Mouse (Mus musculus): Measurements from ENCODE around the gene Cnnm4.
A peak's percentile ranks its signal among the peaks of the same experiment; 100 is the strongest.

The Cnnm4 gene

DNA sequence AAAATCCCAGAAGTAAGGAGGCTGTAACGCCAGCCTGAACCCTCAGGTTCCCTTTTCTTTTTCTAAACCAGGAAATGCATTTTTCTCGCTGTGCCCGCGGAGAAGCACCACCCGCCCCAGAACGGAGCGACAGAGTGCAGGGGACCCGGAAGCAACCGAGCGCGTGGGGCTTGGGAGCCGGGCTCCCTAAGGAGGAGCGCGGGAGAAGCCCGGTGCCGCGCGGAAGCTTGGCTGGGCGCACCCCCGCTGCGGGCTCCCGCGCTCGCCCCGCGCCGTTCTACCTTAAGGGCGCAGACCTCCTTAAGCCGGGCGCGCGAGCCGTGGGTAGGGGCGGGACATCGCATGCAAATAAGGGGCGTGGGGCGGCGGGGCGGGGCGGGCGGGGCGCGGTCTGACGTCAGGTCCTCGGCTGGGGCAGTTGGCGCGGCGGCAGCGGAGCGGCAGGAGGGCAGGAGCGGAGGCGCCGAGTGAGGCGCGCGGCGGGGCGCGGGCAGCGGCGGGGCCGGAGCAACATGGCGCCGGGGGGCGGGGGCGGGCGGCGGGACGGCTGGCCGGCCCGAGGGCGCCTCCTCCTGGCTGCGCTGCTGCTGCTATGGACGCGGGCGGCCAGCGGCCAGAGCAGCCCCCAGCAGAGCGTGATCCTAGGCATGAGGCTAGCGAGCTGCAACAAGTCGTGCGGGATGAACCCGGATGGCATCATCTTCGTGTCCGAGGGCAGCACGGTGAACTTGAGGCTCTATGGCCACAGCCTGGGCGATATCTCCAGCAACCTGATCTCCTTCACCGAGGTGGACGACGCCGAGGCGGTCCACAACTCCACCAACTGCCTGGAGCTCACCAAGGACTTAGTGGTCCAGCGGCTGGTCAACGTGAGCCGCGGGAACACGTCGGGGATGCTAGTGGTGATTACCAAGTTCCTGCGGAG is at the start of gene Cnnm4:
TSS of gene Cnnm4 (plus strand) at position 440 of the 925 bp plus-strand sequence.
- DNase-seq, result peak; percentile 88

GRCm38 (mm10) chr1:36429511-36429910 is 41.9 kb upstream of the Cnnm4 start:
- no peak for DNase-seq

- no peak for DNase-seq
These were observed 38.4 kb upstream of the Cnnm4 start for GRCm38 (mm10) chr1:36432999-36433398.

- DNase-seq, result no peak
These were observed 37.8 kb upstream of the Cnnm4 start for GRCm38 (mm10) chr1:36433616-36434015.

DNA sequence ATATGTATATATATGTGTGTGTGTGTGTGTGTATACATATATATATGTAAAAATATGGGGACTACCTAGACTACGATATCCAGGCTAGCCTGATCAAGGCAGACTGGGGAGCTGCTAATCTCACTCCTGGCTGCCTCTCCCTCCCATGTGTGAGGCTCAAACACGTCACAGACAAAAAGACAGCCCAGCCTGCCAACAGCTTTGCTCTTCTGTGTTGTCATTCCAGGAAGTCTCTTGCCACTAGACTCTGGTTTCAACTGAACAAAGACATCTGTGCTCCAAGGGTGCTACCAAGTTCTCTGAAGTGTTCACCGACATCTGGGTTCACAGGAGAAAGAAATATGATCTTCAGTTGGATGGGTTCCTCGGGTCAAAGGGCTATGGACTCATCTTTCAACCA is 36.3 kb upstream of the Cnnm4 start:
- DNase-seq, result no peak

DNA sequence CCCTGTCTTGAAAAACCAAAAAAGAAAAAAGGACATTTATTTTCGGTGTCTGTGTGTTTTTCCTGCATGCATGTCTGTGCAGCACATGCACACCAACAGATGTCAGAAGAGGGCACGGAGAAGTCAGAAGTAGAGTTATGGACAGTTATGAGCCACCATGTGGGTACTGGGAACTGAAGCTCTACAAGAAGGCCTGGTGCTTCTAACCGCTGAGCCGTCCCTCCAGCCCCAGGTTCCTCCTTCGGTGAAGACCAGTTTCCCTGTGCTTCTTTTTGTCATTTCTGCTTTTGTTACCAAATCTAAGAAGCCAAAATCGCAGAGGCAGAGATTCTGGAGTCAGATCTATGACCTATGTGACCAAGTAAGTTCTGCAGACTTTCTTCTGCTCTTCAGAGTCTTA is 34.9 kb upstream of the Cnnm4 start:
- DNase-seq, result no peak

- DNase-seq, result no peak
These were observed 34.2 kb upstream of the Cnnm4 start for GRCm38 (mm10) chr1:36437223-36437622.

DNA sequence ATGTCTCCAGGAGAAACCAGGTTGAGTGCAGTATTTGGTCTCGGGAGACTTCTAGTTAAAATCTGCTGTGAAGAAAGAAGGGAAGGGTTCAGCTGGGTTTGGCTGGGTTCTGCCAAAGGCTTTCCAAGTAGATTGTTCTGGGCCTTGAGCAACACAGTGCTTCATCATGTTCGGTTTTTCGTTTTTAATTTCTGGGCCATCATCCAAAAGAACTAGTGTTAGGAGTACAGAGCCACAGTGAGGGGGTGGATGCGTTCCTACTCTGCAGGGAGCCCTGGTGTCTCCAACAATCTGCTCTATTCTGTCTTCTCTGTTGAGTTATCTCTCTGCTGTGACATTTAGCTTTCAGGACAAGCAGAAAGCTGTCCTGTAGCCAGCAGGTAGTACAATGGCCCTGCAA is 30.3 kb upstream of the Cnnm4 start:
- DNase-seq, result peak; percentile 73

- peak; percentile 97 for DNase-seq
These were observed 26.7 kb upstream of the Cnnm4 start, which contains the start of gene Lman2l for GRCm38 (mm10) chr1:36444471-36445464. Gene Lman2l, minus strand, starts transcription at chr1:36445271.

DNA sequence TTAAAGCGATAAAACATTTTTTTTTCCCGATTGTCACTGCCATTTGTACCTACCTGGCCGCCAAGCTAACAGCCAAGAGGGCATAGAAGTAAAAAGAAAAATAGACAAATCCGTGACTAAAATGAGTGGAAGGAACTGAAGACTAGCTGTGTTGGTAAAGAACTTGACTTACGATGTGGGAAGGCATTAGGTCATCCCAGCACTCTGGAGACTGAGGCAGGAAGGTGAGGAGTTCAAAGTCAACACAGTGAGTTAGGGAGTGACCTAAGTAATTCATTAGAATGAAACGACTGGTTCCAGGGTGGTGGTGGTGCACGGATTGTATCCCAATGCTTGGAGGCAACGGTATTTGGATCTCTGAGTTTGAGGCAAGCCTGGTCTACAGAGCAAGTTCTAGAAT is 25.9 kb upstream of the Cnnm4 start:
- DNase-seq, result no peak

DNA sequence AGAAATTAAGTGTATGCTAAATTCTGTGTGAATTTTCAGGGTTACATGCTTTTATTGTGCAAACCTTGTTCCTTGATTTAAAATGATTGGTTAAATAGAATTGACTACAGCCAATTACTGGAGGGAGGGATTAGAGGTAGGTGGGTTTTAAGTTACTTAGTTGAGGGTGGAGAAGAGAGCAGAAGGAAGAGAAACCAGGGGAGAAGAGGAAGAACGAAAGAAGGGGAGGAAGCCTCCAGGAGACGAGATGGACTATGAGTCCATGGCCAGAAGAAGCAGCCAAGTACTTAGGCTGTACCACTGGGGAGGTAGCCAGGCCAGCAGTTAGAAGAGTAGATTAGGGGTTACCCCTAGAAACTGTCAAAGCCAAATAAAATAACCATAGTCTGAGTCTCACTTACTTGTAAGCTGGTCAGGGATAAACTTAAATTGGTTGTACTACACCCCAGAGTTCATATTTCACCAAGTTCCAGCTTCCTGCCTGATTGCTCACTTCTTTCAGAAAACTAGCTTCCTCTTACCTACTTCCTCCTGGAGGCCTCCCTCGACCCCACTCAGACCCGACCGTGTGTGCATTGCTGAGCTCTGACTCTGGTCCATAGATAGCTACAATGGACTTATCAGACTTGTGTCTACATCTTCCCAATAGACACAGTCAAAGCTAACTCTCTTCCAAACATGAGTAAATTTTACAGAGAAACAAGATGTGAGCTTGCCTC is 25.2 kb upstream of the Cnnm4 start:
- no peak for DNase-seq

DNA sequence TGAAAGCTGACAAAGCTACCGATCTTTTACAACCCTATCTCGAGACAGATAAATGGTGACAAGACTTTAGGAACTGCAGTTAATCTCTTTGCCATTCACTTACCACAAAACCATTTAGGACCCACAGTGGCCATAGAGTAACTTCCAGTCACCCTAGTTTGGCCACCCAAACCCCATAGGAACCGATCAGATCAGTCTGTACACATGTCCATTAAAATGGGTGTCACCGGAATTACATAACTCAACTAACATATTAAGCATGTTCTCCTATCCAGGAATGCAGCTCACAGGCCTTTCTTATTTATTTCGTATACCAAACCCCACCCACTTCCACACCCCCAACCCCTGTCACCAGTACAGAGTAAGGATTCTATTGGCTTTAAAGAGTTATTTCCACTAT is 24.6 kb upstream of the Cnnm4 start:
- no peak for DNase-seq

DNA sequence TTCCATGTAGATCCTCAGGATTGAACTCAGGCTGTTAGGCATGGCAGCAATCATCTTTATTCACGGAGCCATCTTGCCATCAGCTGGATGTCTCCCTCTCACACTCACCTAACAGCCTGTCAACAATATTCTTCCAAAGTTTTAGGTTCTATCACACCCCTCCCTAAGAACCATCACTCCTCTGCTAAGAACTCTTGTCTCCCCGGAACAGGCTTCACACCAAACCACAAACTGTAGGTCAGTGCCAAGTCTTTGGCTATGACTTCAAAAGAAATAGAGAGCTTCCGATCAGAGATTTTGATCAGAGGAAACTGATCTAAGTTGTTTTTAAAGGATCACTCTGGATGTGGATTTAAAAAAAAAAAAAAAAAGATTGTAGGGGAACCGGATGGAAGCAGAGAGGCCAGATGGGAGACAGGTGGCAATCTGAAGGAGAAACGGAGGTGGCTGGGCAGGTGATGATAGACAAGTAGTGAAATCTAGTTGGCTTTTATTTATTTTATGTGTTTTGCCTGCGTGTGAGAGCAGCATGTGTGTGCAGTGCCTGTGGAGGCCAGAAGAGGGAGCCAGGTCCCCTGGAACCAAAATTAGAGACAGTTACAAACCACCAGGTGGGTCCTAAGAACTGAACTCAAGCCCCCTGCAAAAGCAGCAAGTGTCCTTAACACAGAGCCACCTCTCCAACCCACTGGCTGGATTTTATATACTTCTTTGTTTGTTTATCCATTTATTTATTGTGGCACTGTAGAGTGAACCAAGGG is 17.2 kb upstream of the Cnnm4 start:
- no peak for DNase-seq

- no peak for DNase-seq
These were observed 13.9 kb upstream of the Cnnm4 start for GRCm38 (mm10) chr1:36457388-36458014.

GRCm38 (mm10) chr1:36458169-36458568 is 13.3 kb upstream of the Cnnm4 start:
- DNase-seq, result no peak

DNA sequence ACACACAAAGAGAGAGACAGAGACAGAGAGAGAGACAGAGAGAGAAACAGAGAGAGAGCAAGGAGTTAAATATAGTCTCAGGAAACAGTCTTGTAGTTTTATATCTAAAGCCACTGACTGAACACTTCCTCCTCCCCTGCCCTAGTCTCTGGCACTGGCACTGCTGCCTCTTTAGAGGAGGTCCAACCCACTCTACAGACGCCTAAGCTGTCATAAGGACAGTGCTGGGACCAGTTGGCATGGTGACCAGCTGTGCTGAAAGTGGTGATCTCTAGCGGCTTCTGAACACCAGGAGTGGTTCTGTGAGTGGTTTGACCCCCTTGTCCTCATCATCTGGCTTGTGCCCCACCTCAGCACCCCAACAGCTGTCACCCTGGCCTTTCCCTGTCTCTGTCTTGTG is 9.6 kb upstream of the Cnnm4 start:
- no peak for DNase-seq

DNA sequence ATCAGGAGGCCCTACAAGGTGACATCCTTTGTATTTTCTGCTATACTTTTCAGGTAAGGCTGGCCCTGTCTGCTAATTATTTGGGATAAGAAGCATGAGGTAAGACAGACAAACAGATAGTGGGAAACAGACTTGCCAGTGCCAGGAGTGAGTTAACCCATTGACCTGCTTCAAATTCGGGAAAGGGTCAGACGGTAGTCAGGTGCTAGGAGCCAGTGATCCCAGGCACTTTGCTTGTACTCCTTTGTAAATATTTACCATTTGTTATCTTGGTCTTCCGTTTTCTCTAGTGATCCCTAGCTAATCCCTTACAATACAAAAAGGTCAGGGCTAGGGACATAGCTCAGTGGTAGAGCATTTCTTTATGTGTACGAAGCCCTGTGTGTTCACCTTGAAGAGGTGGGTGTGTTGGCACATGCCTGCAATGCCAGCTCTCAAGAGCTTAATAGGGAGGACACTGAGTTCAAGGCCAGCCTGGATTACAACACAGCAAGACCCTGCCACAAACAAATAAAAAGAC is 5.7 kb upstream of the Cnnm4 start:
- DNase-seq, result no peak

GRCm38 (mm10) chr1:36467446-36467845 is 4.0 kb upstream of the Cnnm4 start:
- no peak for DNase-seq

- DNase-seq, result peak; percentile 47
These were observed 1.5 kb upstream of the Cnnm4 start for GRCm38 (mm10) chr1:36469811-36470444.

DNA sequence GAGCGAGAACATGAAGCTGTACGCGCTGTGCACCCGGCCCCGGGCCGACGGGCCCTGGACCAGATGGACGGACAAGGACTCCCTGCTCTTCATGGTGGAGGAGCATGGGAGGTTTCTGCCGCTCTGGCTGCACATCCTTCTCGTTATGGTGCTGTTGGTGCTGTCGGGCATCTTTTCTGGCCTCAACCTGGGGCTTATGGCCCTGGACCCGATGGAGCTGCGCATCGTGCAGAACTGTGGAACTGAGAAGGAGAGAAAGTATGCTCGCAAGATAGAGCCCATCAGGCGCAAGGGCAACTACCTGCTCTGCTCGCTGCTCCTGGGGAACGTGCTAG is 653 bp downstream of the Cnnm4 start:
- DNase-seq, result no peak

- peak; percentile 61 for DNase-seq
These were observed 1.9 kb downstream of the Cnnm4 start for GRCm38 (mm10) chr1:36473211-36473780.
